Mouse (Mus musculus) liver, postnatal 0 days (tissue): Measurements from ENCODE around the gene 6330409D20Rik. TPM values are rescaled to one million over a fixed set of nuclear protein-coding genes. Genes with fewer than 3 reads are reported as not detected.
A peak's percentile ranks its signal among the peaks of the same experiment; 100 is the strongest.

Experiments
- ATAC-seq: fragments of 200-750 bp; cut with Nextera tagmentation; 2 replicates; pipeline ENCODE4 v1.8.0; 2017; ENCODE audit warnings: mild to moderate bottlenecking, moderate library complexity
- DNase-seq: peaks from one replicate; pipeline ENCODE4 v3.0.0-alpha.2; 2016
- H3K27ac ChIP-seq: fragments of 300-500 bp; sonication (generic); 2 replicates; pipeline ENCODE4 v1.5.1; 2014; ENCODE audit warnings: antibody characterized with exemption, moderate library complexity, mild to moderate bottlenecking, low read depth
- H3K27me3 ChIP-seq: fragments of 300-500 bp; sonication (generic); 2 replicates; pipeline ENCODE4 v1.6.1; 2014; ENCODE audit warnings: low read length, control low read depth, mixed read lengths; ENCODE audit not compliant: insufficient read depth
- H3K36me3 ChIP-seq: fragments of 300-500 bp; sonication (generic); replicated peaks from 2 replicates; pipeline ENCODE4 v1.6.1; 2014; ENCODE audit warnings: mild to moderate bottlenecking, control low read depth, low read length, moderate library complexity, mixed read lengths; ENCODE audit not compliant: insufficient read depth
- H3K4me1 ChIP-seq: fragments of 300-500 bp; sonication (generic); 2 replicates; pipeline ENCODE4 v1.6.1; 2014; ENCODE audit warnings: antibody characterized with exemption, mild to moderate bottlenecking, control low read depth; ENCODE audit not compliant: insufficient read depth
- H3K4me2 ChIP-seq: fragments of 300-500 bp; sonication (generic); 2 replicates; pipeline ENCODE4 v1.6.1; 2014; ENCODE audit warnings: low read depth, mild to moderate bottlenecking, low read length, moderate library complexity, mixed read lengths
- H3K4me3 ChIP-seq: fragments of 300-500 bp; sonication (generic); 2 replicates; pipeline ENCODE4 v1.5.1; 2014; ENCODE audit warnings: low read depth, low read length
- H3K9ac ChIP-seq: fragments of 300-500 bp; sonication (generic); replicated peaks from 2 replicates; pipeline ENCODE4 v1.6.1; 2014; ENCODE audit warnings: mild to moderate bottlenecking, moderate library complexity
- H3K9me3 ChIP-seq: fragments of 300-500 bp; sonication (generic); 2 replicates; pipeline ENCODE4 v1.6.1; 2016; ENCODE audit warnings: mild to moderate bottlenecking, control low read depth, low read length, mixed read lengths
- CTCF ChIP-seq: sonication (generic); IDR thresholded peaks from 2 replicates; pipeline ENCODE4 v1.5.1; 2016; ENCODE audit warnings: antibody characterized with exemption, low read depth
- EP300 ChIP-seq: IDR thresholded peaks from 2 replicates; pipeline ENCODE4 v1.6.1; 2016; ENCODE audit warnings: antibody characterized with exemption, low read depth, mild to moderate bottlenecking
- whole genome bisulfite sequencing: fragments of 180-500 bp; shearing (Covaris S2); extraction: QIAGEN DNeasy Blood & Tissue Kit; methylation state at CpG from one replicate; pipeline ENCODE4 v1.1.7; 2014; ENCODE audit not compliant: insufficient replicate concordance; 5-methylcytosine and 5-hydroxymethylcytosine counted together
- polyA plus RNA-seq: library from polyadenylated mRNA; unstranded; fragments of >200 nt; fragmentation: Nextera tagmentation; extraction: Ambion mirVana; gene quantifications from 2 replicates; pipeline ENCODE4 v1.2.1, GENCODE M21; 2015

6330409D20Rik gene
- polyA plus RNA-seq, 1 experiment from 2014 or later: not detected

DNA sequence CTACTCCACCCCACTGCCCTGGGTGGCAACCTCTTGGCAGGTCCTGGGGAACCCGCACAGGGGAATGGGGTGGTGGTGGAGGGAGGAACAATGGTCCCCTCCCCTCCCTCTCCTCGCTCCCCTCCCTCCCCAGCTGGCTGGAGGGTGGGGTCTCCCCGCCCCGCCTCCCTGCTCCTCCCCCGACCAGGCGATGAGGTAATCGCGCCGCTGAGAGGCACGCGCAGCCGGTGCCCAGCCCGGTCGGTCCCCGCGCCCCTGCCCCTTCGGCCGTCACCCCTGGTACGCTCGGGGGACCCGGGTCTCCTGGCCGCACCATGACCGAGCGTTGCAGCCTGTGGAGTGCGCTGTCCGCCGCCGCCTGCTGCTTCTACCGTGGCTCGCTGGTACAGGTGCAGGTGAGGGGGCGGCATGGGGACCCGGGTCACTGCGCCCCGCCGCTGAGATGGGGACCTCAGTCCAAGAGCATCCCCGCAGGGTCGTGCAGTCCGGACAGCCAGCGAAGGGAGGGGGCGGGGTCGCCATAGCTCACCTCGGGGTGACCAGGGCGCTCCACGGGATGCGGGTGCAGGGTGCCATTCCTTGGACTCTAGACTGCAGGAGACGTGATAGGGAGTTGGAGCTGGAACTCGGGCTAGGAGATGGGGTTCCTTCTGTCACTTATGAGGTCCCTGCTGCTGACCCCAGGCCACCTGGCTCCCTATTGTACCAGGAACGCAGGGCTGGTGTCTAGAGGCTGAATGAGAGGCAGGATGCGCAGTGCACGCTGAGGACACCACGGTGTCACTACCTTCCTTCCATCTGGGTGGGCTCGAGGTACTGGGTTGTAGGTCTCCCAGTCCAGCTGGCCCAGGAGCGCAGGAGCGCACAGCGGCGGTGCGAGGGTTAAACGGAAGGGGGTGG lies 707 bp upstream of the 6330409D20Rik start:
- no peak overlapping the region for H3K9ac ChIP-seq

DNA sequence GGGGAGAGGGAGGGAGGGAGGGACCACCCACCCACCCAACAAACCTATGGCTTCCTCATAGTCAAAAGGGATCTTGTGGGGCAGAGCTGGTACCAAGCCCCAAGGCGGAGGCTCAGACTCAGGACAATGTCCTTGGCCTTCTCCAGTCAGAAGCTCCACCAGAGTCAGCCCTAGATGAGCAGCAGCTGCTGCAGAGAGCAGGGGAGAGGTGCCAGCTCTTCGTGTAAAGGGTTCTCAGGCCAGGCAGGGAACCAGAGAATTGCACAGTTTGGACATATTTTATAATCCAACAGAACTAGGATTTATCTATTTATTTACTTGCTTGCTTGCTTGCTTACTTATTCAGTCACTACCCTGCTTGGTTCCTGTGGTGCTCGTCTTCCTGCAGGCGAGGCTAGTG lies 1.5 kb downstream of the 6330409D20Rik start:
- whole genome bisulfite sequencing: 70% methylated on average over 4 of the region's 4 CpGs
- no peak for ATAC-seq

More for the DNA sequence above, 707 bp upstream of the 6330409D20Rik start:
- Histone ChIP-seq H3K9me3 (no peaks in the 10 kb centered on the region), H3K4me3 (peak overlapping the region; percentile 13; the same call in 1 of the 2 replicates), H3K27me3 (peaks cover 6% of the 10 kb centered on the region; the same call in 1 of the 2 replicates), H3K4me2 (peak overlapping the region; percentile 57), H3K4me1 (0 out of 2 replicates have a peak, but pooled peaks cover 8% of the 10 kb centered on the region), H3K27ac (no peak overlapping the region), H3K36me3 (peaks cover 14% of the 10 kb centered on the region)
- 59% methylated on average over 42 of the region's 58 CpGs for WGBS
- DNase-seq: no peak
- no peak for TF ChIP-seq EP300
- TF ChIP-seq CTCF: no peak
- ATAC-seq: peak; percentile 25; the same call in 1 of the 2 replicates

DNA sequence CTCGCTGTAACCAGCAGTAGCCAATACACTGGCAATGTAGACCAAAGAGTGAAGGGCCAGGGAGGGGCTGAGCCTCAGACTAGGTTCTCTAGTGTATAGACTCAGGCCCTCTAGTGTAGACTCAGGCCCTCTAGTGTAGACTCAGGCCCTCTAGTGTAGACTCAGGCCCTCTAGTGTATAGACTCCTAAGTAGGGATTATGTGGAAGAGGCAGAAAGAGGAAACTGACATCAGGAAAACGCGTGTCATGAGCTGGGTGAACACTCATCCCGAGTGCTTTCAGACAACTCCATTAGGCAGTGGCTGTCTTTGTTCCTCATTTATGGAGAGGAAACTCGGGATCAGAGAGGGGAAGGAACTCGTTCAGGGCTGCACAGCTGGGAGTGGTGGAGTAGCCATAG lies 3.8 kb downstream of the 6330409D20Rik start:
- Histone ChIP-seq H3K9me3 (no peaks in the 10 kb centered on the region), H3K4me3 (no peak overlapping the region), H3K27ac (no peak overlapping the region), H3K4me2 (no peak overlapping the region), H3K4me1 (0 out of 2 replicates have a peak, but pooled peaks cover 8% of the 10 kb centered on the region), H3K9ac (no peak overlapping the region), H3K27me3 (peaks cover 3% of the 10 kb centered on the region; the same call in 1 of the 2 replicates), H3K36me3 (peaks cover 8% of the 10 kb centered on the region; the same call in 1 of the 2 replicates)
- TF ChIP-seq EP300 (no peak), CTCF (0 out of 2 replicates have a peak, but pooled peaks have one; percentile 5)
- ATAC-seq: no peak
- WGBS: 44% methylated on average over 6 of the region's 6 CpGs
- DNase-seq: no peak

More for the DNA sequence above, 1.5 kb downstream of the 6330409D20Rik start:
- Histone ChIP-seq H3K27ac (no peak overlapping the region), H3K4me2 (no peak overlapping the region), H3K4me1 (0 out of 2 replicates have a peak, but pooled peaks cover 8% of the 10 kb centered on the region), H3K36me3 (peaks cover 8% of the 10 kb centered on the region), H3K9me3 (no peaks in the 10 kb centered on the region), H3K9ac (no peak overlapping the region), H3K4me3 (no peak overlapping the region), H3K27me3 (peaks cover 6% of the 10 kb centered on the region; the same call in 1 of the 2 replicates)
- TF ChIP-seq EP300: no peak
- TF ChIP-seq CTCF: no peak
- no peak for DNase-seq

DNA sequence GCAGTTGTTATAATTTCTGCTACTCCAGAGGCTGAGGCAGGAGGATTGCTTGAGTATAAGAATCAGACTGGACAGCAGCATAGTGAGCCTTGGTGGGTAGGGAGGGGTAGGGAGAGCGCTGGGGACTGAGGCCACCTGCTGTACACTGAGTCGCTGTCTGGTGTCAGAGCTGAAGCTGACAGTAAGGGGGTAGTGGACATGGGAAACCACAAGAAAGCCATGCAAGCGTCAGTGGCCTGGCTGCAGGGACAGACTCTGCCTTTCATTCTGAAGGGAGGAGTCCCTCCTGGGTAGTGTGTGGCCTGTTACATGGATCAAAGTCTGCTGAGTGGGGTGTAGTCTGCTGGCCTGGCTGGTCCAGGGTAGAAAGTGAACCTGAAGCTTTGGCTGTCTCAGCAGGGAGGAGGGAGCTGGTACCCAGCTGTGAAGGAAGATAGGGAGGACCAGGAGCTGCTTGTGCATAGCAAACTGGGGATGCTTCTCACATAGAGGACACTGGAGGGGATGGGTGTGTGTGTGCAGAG lies 4.4 kb downstream of the 6330409D20Rik start:
- H3K27me3 ChIP-seq: no peaks in the 10 kb centered on the region
- H3K9me3 ChIP-seq: no peaks in the 10 kb centered on the region
- H3K9ac ChIP-seq: no peak overlapping the region
- no peak for DNase-seq
- no peak overlapping the region for H3K27ac ChIP-seq
- no peak overlapping the region for H3K4me2 ChIP-seq
- H3K4me3 ChIP-seq: no peak overlapping the region
- TF ChIP-seq EP300: no peak
- 0 out of 2 replicates have a peak, but pooled peaks cover 3% of the 10 kb centered on the region for H3K4me1 ChIP-seq
- peaks cover 8% of the 10 kb centered on the region; the same call in 1 of the 2 replicates for H3K36me3 ChIP-seq
- 55% methylated on average over 3 of the region's 3 CpGs for WGBS
- no peak for ATAC-seq

DNA sequence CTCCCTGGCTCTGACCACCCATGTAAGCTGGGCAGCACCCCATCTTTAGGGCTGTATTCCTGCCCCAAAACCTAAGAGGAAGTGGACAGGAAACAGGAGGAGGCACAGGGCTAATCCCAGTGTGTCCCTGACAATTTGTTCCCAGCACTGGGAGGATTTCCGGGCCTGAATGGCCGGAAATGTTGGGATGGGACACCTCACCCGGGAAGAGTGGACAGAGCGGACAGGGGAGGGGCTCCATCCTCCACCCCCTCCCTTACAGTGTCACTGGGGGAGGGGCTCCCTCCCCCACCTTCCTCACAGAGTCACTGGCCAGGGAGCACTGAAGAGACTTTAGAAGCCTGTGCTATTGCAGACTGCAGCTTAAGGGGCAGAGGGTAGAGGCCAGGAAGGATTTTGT lies 5.9 kb downstream of the 6330409D20Rik start:
- no peaks in the 10 kb centered on the region; the same call in 1 of the 2 replicates for H3K4me1 ChIP-seq
- H3K27ac ChIP-seq: peak overlapping the region; percentile 51
- 64% methylated on average over 4 of the region's 4 CpGs for WGBS
- H3K4me2 ChIP-seq: no peak overlapping the region
- no peak for TF ChIP-seq CTCF
- no peak; the same call in 1 of the 2 replicates for TF ChIP-seq EP300
- no peak overlapping the region for H3K4me3 ChIP-seq
- no peak for DNase-seq
- H3K9me3 ChIP-seq: no peaks in the 10 kb centered on the region
- H3K27me3 ChIP-seq: no peaks in the 10 kb centered on the region
- H3K9ac ChIP-seq: no peak overlapping the region
- H3K36me3 ChIP-seq: peaks cover 8% of the 10 kb centered on the region; the same call in 1 of the 2 replicates
- ATAC-seq: peak; percentile 69

DNA sequence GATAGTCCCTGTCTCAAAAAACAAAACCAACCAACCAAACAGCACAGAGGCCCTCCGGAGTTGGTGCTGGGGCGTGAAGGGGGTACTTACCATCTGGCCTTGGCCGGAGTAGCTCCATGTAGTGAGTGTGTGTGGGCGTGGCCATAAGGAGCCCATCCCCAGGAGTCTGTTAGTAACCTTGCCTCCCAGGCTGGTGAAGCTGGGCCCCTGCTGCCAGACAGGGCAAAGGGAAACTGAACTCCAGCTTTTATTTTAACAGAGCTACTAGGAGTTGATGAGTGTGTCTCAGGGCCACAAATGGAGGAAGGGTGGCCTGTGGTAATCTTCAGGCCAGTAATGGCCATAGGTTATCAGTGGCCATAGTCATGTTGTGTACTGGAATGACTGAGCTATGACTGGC lies 6.3 kb downstream of the 6330409D20Rik start:
- H3K4me1 ChIP-seq: no peaks in the 10 kb centered on the region; the same call in 1 of the 2 replicates
- H3K4me3 ChIP-seq: no peak overlapping the region
- H3K27me3 ChIP-seq: no peaks in the 10 kb centered on the region
- H3K4me2 ChIP-seq: no peak overlapping the region; the same call in 1 of the 2 replicates
- ATAC-seq (peak; percentile 19; the same call in 1 of the 2 replicates), DNase-seq (no peak)
- peak overlapping the region; percentile 51 for H3K27ac ChIP-seq
- no peaks in the 10 kb centered on the region for H3K9me3 ChIP-seq
- no peak for TF ChIP-seq CTCF
- TF ChIP-seq EP300: no peak
- peaks cover 8% of the 10 kb centered on the region; the same call in 1 of the 2 replicates for H3K36me3 ChIP-seq
- H3K9ac ChIP-seq: no peak overlapping the region
- 52% methylated on average over 4 of the region's 4 CpGs for WGBS
